Mouse (Mus musculus) monocyte, adult 59 days (primary cell): Measurements from ENCODE around the gene Pdcd7. TPM values are rescaled to one million over a fixed set of nuclear protein-coding genes. Genes with fewer than 3 reads are reported as not detected.

Experiments used
- total RNA-seq, 2 experiments: library from RNA; stranded (reverse); gene quantifications; one replicate each; pipeline ENCODE4 v1.2.4; 2023

Pdcd7 gene
- 10 to 100 TPM; 16.4 to 18.1 TPM for total RNA-seq

DNA sequence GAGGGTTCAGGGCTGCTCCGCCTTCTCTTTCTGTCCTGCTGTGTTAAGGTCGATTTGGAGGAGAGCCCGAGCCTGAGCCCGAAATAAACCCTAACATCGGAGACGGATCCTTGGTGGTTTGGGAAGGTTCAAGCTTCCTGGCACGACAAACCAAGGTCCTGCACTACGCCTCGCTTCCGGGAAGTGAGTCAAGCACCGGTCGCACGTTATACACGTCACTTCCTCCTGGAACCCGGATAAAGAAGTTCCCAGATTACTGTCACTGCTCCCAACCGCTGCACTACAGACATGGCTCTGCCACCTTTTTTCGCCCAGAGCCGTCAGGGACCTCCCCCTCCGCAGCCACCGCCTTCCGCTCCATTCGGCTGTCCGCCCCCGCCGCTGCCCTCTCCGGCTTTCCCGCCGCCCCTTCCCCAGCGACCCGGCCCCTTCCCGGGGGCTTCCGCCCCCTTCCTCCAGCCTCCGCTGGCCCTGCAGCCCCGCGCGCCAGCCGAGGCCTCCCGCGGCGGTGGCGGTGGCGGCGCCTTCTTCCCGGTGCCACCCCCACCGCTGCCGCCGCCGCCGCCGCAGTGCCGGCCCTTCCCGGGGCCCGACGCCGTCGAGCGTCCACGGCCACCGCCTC is at the start of gene Pdcd7:
Gene Pdcd7 (plus strand): TSS at position 251 of the 622 bp plus-strand sequence.

DNA sequence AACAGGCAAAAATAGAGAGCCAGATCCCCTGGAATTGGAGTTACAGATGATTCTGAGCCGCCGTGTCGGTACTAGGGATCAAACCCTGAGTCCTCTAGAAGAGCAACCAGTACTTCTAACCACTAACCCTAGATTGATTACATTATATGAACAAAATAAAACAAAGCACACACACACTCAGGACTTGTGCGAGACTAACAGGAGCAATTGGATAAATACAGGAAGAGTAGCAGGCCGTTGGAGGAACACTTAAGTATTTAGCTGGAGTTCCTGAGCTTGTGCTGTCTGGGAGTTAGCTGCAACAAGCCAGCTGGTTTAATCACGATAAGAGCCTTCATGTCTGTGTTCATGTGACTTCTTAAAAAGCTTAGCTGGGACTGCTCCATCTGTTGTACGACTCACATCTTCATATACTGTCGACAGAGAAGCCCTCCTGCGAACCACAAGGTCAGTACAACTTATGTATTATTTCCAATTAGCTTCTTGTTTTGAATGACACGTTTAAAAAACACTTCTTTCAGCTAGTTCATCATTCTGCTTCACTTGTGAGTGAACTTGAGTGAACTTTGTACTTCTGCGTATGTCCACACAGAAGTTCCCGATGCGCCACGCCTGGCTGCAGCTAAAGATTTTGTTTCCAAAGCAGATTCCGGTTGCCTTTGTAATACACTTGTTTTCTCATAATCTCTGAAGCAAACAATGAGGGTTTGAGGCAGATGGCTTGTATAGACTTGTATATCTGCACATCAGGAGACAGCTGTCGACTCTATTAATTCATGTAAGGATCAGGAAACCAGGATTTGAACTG is 14.9 kb downstream of the Pdcd7 start, which contains the start of gene Ubap1l:
Gene Ubap1l (plus strand): TSS at position 401 of the 808 bp plus-strand sequence.

DNA sequence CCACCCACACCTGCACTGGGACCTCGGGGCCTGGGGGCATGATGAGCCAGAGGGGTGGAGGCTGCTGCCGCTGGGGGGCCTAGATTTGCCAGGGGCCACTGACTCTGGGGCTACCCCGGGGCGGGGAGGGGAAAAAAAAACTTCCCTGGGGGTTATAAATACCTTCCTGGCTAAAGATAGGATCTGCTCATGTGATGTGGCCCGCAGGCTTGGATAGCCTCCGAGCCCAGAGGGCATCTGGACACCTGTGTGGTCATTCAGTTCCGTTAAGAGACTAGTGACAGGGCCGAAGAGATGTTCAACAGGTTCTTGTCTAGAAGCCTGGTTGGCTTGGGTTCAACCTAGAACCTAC is 45.7 kb downstream of the Pdcd7 start, which contains the start of gene Kbtbd13:
Gene Kbtbd13 (minus strand): TSS at position 40 of the 352 bp plus-strand sequence.

DNA sequence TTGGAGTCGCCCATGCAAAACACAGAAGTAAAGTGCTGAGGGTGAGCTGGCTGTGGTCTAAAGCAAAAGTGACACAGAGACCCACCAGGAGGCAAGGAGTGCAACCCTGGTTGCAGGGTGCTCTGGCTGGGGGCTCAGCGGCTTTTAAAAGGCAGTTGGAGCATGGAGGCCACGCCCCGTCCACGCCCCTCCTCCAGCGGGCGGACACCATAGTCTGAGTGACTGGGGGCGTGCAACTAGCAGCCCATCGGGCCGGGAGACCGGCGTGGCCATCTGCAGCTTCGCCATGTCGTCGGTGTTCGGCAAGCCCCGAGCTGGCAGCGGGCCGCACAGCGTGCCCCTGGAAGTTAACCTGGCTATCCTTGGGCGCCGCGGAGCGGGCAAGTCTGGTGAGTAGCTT is 52.4 kb downstream of the Pdcd7 start, which contains the start of gene Rasl12:
Gene Rasl12 (plus strand): TSS at position 228 of the 400 bp plus-strand sequence.

Other genes with a start within 250 kb of the Pdcd7 start
- gene Igdcc4, start 244.6 kb upstream of the Pdcd7 start, total RNA-seq: not detected
- gene Igdcc3, start 204.9 kb upstream of the Pdcd7 start, total RNA-seq: not detected
- 1 to 10 TPM; 1.2 to 2.0 TPM for gene Parp16, start 150.8 kb upstream of the Pdcd7 start, total RNA-seq
- not detected for gene Cilp, start 80.9 kb upstream of the Pdcd7 start, total RNA-seq
- gene Clpx, start 51.8 kb upstream of the Pdcd7 start, total RNA-seq: 10 to 100 TPM; 23.2 to 26.9 TPM
- under 1 TPM; 0.73 to 0.82 TPM for gene Ubap1l, start 14.9 kb downstream of the Pdcd7 start, total RNA-seq
- gene Kbtbd13, start 45.5 kb downstream of the Pdcd7 start, total RNA-seq: not detected
- not detected for gene Rasl12, start 52.4 kb downstream of the Pdcd7 start, total RNA-seq
- gene Slc51b, start 76.9 kb downstream of the Pdcd7 start, total RNA-seq: not detected
- 10 to 100 TPM; 14.8 to 15.5 TPM for gene Mtfmt, start 89.7 kb downstream of the Pdcd7 start, total RNA-seq
- 100 to 1,000 TPM in 1 of 2 experiments, 10 to 100 TPM in 1; 99.6 to 103 TPM for gene Spg21, start 114.8 kb downstream of the Pdcd7 start, total RNA-seq
- gene Ankdd1a, start 174.1 kb downstream of the Pdcd7 start, total RNA-seq: 1 to 10 TPM; 2.0 to 2.7 TPM
- 100 to 1,000 TPM; 451 to 454 TPM for gene Plekho2, start 233.9 kb downstream of the Pdcd7 start, total RNA-seq
- under 1 TPM in 1 of 2 experiments, not detected in 1; 0.73 TPM for gene Pif1, start 241.1 kb downstream of the Pdcd7 start, total RNA-seq